Mouse (Mus musculus) midbrain, postnatal 0 days (tissue): ENCODE data around the gene Col20a1. TPM values are rescaled to one million over a fixed set of nuclear protein-coding genes. Genes with fewer than 3 reads are reported as not detected.
A peak's percentile ranks its signal among the peaks of the same experiment; 100 is the strongest.

Source experiments
- ATAC-seq: fragments of 200-750 bp; cut with Nextera tagmentation; 2 replicates; pipeline ENCODE4 v1.8.0; 2017; ENCODE audit warnings: moderate number of reproducible peaks, mild to moderate bottlenecking, moderate TSS enrichment, moderate library complexity; ENCODE audit not compliant: low FRiP score
- DNase-seq: peaks from one replicate; pipeline ENCODE4 v3.0.0-alpha.2; 2015; ENCODE audit warnings: low spot score
- H3K27ac ChIP-seq: fragments of 300-500 bp; sonication (generic); 2 replicates; pipeline ENCODE4 v1.5.1; 2014; ENCODE audit warnings: low read depth, mild to moderate bottlenecking, low read length, mixed read lengths
- H3K27me3 ChIP-seq: fragments of 300-500 bp; sonication (generic); 2 replicates; pipeline ENCODE4 v1.6.1; 2014; ENCODE audit warnings: low read length, control low read depth, mixed read lengths; ENCODE audit not compliant: insufficient read depth
- H3K36me3 ChIP-seq: fragments of 300-500 bp; sonication (generic); 2 replicates; pipeline ENCODE4 v1.6.1; 2014; ENCODE audit warnings: low read length, control low read depth, mixed read lengths; ENCODE audit not compliant: insufficient read depth
- H3K4me1 ChIP-seq: fragments of 300-500 bp; sonication (generic); 2 replicates; pipeline ENCODE4 v1.6.1; 2014; ENCODE audit warnings: mild to moderate bottlenecking, control low read depth, antibody characterized with exemption, low read length, mixed read lengths; ENCODE audit not compliant: insufficient read depth
- H3K4me2 ChIP-seq: fragments of 300-500 bp; sonication (generic); 2 replicates; pipeline ENCODE4 v1.6.1; 2014; ENCODE audit warnings: low read depth, mild to moderate bottlenecking, low read length, mixed read lengths; ENCODE audit not compliant: poor library complexity, severe bottlenecking
- H3K4me3 ChIP-seq: fragments of 300-500 bp; sonication (generic); 2 replicates; pipeline ENCODE4 v1.5.1; 2014; ENCODE audit warnings: low read depth, mild to moderate bottlenecking, low read length, moderate library complexity
- H3K9ac ChIP-seq: fragments of 300-500 bp; sonication (generic); replicated peaks from 2 replicates; pipeline ENCODE4 v1.6.1; 2014; ENCODE audit warnings: mild to moderate bottlenecking, low read length, moderate library complexity, mixed read lengths; ENCODE audit not compliant: poor library complexity, severe bottlenecking
- H3K9me3 ChIP-seq: fragments of 300-500 bp; sonication (generic); 2 replicates; pipeline ENCODE4 v1.6.1; 2016; ENCODE audit warnings: low read length, control low read depth
- CTCF ChIP-seq: IDR thresholded peaks from 2 replicates; pipeline ENCODE4 v1.5.1; 2016; ENCODE audit warnings: antibody characterized with exemption, mild to moderate bottlenecking
- WGBS: fragments of 180-500 bp; shearing (Covaris S2); extraction: QIAGEN DNeasy Blood & Tissue Kit; methylation state at CpG from one replicate; pipeline ENCODE4 v1.1.7; 2014; 5-methylcytosine and 5-hydroxymethylcytosine counted together
- polyA plus RNA-seq: library from polyadenylated mRNA; unstranded; fragments of >200 nt; fragmentation: Nextera tagmentation; extraction: Ambion mirVana; gene quantifications from 2 replicates; pipeline ENCODE4 v1.2.1, GENCODE M21; 2015
- total RNA-seq: library from RNA; depleted of rRNA; stranded (reverse); fragments of >200 nt; gene quantifications from 2 replicates; pipeline ENCODE4 v1.2.3, GENCODE M21; 2014

Gene Col20a1
- total and polyA plus RNA-seq, 2 experiments from 2014 or later, result 0.14 to 0.44 TPM

- DNase-seq, result no peak
- no peaks in the 10 kb centered on the region for H3K36me3 ChIP-seq
- no peak overlapping the region for H3K9ac ChIP-seq
- H3K27ac ChIP-seq, result no peak overlapping the region
- H3K4me3 ChIP-seq, result no peak overlapping the region
- H3K27me3 ChIP-seq, result no peaks in the 10 kb centered on the region
- H3K9me3 ChIP-seq, result no peaks in the 10 kb centered on the region
- no peak for ATAC-seq
- no peak for TF ChIP-seq CTCF
- H3K4me1 ChIP-seq, result peaks cover 11% of the 10 kb centered on the region
- H3K4me2 ChIP-seq, result no peak overlapping the region
These were observed 56.0 kb downstream of the Col20a1 start for GRCm38 (mm10) chr2:181042376-181042775.

- WGBS, result 35% methylated on average over 3 of the region's 3 CpGs
- ATAC-seq (no peak), DNase-seq (peak; percentile 67)
- Histone ChIP-seq H3K4me2 (no peak within 1 kb of the TSS), H3K4me1 (peaks cover 8% of the 10 kb centered on the region; the same call in 1 of the 2 replicates), H3K27ac (no peak within 1 kb of the TSS), H3K27me3 (no peaks in the 10 kb centered on the region), H3K4me3 (no peak within 1 kb of the TSS), H3K9ac (no peak within 1 kb of the TSS), H3K9me3 (no peaks in the 10 kb centered on the region), H3K36me3 (no peaks in the 10 kb centered on the region)
- TF ChIP-seq CTCF, result no peak
These were observed 57.1 kb downstream of the Col20a1 start, which contains the start of gene Chrna4 for GRCm38 (mm10) chr2:181043437-181043836. Gene Chrna4, minus strand, starts transcription at chr2:181043546.

GRCm38 (mm10) chr2:181044001-181044400 lies 57.7 kb downstream of the Col20a1 start:
- no peak for ATAC-seq
- 13% methylated on average over 3 of the region's 3 CpGs for WGBS
- Histone ChIP-seq H3K9me3 (no peaks in the 10 kb centered on the region), H3K4me2 (no peak overlapping the region), H3K27ac (no peak overlapping the region), H3K4me3 (no peak overlapping the region), H3K27me3 (no peaks in the 10 kb centered on the region), H3K4me1 (peaks cover 8% of the 10 kb centered on the region; the same call in 1 of the 2 replicates), H3K36me3 (no peaks in the 10 kb centered on the region), H3K9ac (no peak overlapping the region)
- TF ChIP-seq CTCF, result no peak
- DNase-seq, result no peak

GRCm38 (mm10) chr2:181048252-181048945 lies 62.1 kb downstream of the Col20a1 start:
- Histone ChIP-seq H3K9me3 (no peaks in the 10 kb centered on the region), H3K36me3 (no peaks in the 10 kb centered on the region), H3K4me1 (peaks cover 6% of the 10 kb centered on the region; the same call in 1 of the 2 replicates), H3K9ac (no peak overlapping the region), H3K27ac (no peak overlapping the region), H3K4me3 (no peak overlapping the region), H3K27me3 (no peaks in the 10 kb centered on the region), H3K4me2 (no peak overlapping the region)
- 56% methylated on average over 7 of the region's 7 CpGs for WGBS
- DNase-seq (no peak), ATAC-seq (no peak)
- TF ChIP-seq CTCF, result no peak

GRCm38 (mm10) chr2:181048986-181049385 lies 62.7 kb downstream of the Col20a1 start:
- 87% methylated on average over 9 of the region's 9 CpGs for WGBS
- ATAC-seq (no peak), DNase-seq (no peak)
- TF ChIP-seq CTCF, result no peak
- no peaks in the 10 kb centered on the region for H3K27me3 ChIP-seq
- no peak overlapping the region for H3K27ac ChIP-seq
- no peak overlapping the region for H3K4me3 ChIP-seq
- no peaks in the 10 kb centered on the region for H3K9me3 ChIP-seq
- no peak overlapping the region for H3K4me2 ChIP-seq
- peaks cover 6% of the 10 kb centered on the region; the same call in 1 of the 2 replicates for H3K4me1 ChIP-seq
- no peak overlapping the region for H3K9ac ChIP-seq
- H3K36me3 ChIP-seq, result no peaks in the 10 kb centered on the region

- ATAC-seq (no peak), DNase-seq (no peak)
- Histone ChIP-seq H3K4me3 (no peak overlapping the region), H3K9me3 (no peaks in the 10 kb centered on the region), H3K36me3 (no peaks in the 10 kb centered on the region), H3K27ac (no peak overlapping the region), H3K9ac (no peak overlapping the region), H3K4me1 (peaks cover 6% of the 10 kb centered on the region; the same call in 1 of the 2 replicates), H3K27me3 (no peaks in the 10 kb centered on the region), H3K4me2 (no peak overlapping the region)
- TF ChIP-seq CTCF, result no peak
- 72% methylated on average over 1 of the region's 1 CpGs for WGBS
These were observed 65.8 kb downstream of the Col20a1 start for GRCm38 (mm10) chr2:181052171-181052570.
